Mouse (Mus musculus): ENCODE measurements at regions not wholly inside any gene's neighbourhood (a gene's known extent, or its start where the extent isn't known, plus 50 kb on each side); places are given as distances from the start of the nearest gene placed in this dataset.

GRCm38 (mm10) chr9:120851914-120852313 lies 77.1 kb upstream of the Ctnnb1 start:
- TF ChIP-seq EP300 (IDR thresholded peaks at IDR 0.05; ENCODE audit: low read depth in 1 of 2, low read length in 2 of 2) (no peak), CTCF (IDR thresholded peaks at IDR 0.05 in 2 of 3, conservative IDR thresholded peaks at IDR 0.05 in 1 of 3; ENCODE audit: control insufficient read depth in 1 of 3, insufficient read depth in 1 of 3, low read depth in 2 of 3, low read length in 3 of 3, poor library complexity in 1 of 3, severe bottlenecking in 1 of 3) (no peak), POLR2A (IDR thresholded peaks at IDR 0.05; ENCODE audit: control insufficient read depth in 1 of 2, insufficient read depth in 1 of 2, low read depth in 1 of 2, low read length in 2 of 2, poor library complexity in 1 of 2) (no peak), E2F4 (IDR thresholded peaks at IDR 0.05; ENCODE audit: borderline replicate concordance, low read depth, low read length) (no peak)
